Mouse (Mus musculus): ENCODE data around the gene Slc16a11. TPM values are rescaled to one million over a fixed set of nuclear protein-coding genes. Genes with fewer than 3 reads are reported as not detected.
A peak's percentile ranks its signal among the peaks of the same experiment; 100 is the strongest.

Slc16a11 gene
- total and polyA plus RNA-seq, 3 experiments = 0.51 to 2.3 TPM; not detected in 1

GRCm38 (mm10) chr11:70171847-70172246, 40.7 kb upstream of the Slc16a11 start:
- in situ Hi-C loops (cut with MboI; ENCODE audit: low pct_ligation_motif_present, low pct_unique_long_range_greater_than_20kb, low sequenced_read_pairs) = no loop called here

GRCm38 (mm10) chr11:70172298-70172697, 40.3 kb upstream of the Slc16a11 start:
- H3K4me2 ChIP-seq (ENCODE audit: insufficient read depth, low read depth, poor library complexity, severe bottlenecking) = no peak overlapping the region
- H3K36me3 ChIP-seq (replicated peaks in 1 of 2; ENCODE audit: control insufficient read depth in 1 of 2, insufficient read depth in 1 of 2, low read length in 1 of 2) = no peaks in the 10 kb centered on the region
- no peaks in the 10 kb centered on the region for H3K79me2 ChIP-seq (replicated peaks; ENCODE audit: control insufficient read depth, extremely low read depth, insufficient read depth, poor library complexity, severe bottlenecking)
- H3K9me3 ChIP-seq (replicated peaks; ENCODE audit: low read length) = peaks cover 18% of the 10 kb centered on the region
- TF ChIP-seq TCF12 (IDR thresholded peaks at IDR 0.05; ENCODE audit: low read depth, low read length) (no peak), CTCF (conservative IDR thresholded peaks at IDR 0.05 in 1 of 2, IDR thresholded peaks at IDR 0.05 in 1 of 2; ENCODE audit: low read depth in 2 of 2, low read length in 2 of 2) (peak in 1 of 2 experiments; percentile 36; a peak in 2 of 4 replicates)
- H3K9ac ChIP-seq (ENCODE audit: insufficient read depth, low read depth) = no peak overlapping the region
- no peak for DNase-seq (ENCODE audit: extremely low read depth)
- H3K4me1 ChIP-seq (ENCODE audit: control insufficient read depth in 1 of 2, insufficient read depth in 2 of 2) = 0 out of 4 replicates have a peak, but pooled peaks cover 2 to 5% of the 10 kb centered on the region in 2 experiments
- no peak overlapping the region for H3K4me3 ChIP-seq (replicated peaks in 1 of 3; ENCODE audit: low read depth in 2 of 3, low read length in 2 of 3, poor library complexity in 1 of 3)
- peaks cover 27% of the 10 kb centered on the region for H3K27me3 ChIP-seq (replicated peaks)
- no peak overlapping the region for H3K27ac ChIP-seq (ENCODE audit: insufficient read depth, low read depth)
- dilution Hi-C loops (cut with MboI; ENCODE audit: extremely low pct_ligation_motif_present, extremely low pct_unique_long_range_greater_than_20kb, low sequenced_read_pairs) = no loop called here
- in situ Hi-C loops (cut with MboI; ENCODE audit: low pct_ligation_motif_present, low pct_unique_long_range_greater_than_20kb, low sequenced_read_pairs) = no loop called here

More at GRCm38 (mm10) chr11:70171847-70172246, 40.7 kb upstream of the Slc16a11 start:
- no peak overlapping the region for H3K4me2 ChIP-seq (ENCODE audit: insufficient read depth, low read depth, poor library complexity, severe bottlenecking)
- no peak overlapping the region for H3K27ac ChIP-seq (ENCODE audit: insufficient read depth, low read depth)
- TF ChIP-seq SMC3 (IDR thresholded peaks at IDR 0.05; ENCODE audit: low read depth, low read length) (peak; percentile 72), POLR2A (IDR thresholded peaks at IDR 0.05; ENCODE audit: low read depth, low read length) (no peak), IRF4 (IDR thresholded peaks at IDR 0.05; ENCODE audit: low read depth, low read length) (no peak), CTCF (conservative IDR thresholded peaks at IDR 0.05 in 1 of 2, IDR thresholded peaks at IDR 0.05 in 1 of 2; ENCODE audit: low read depth in 2 of 2, low read length in 2 of 2) (peak; percentile 73 to 82), ZKSCAN1 (IDR thresholded peaks at IDR 0.05; ENCODE audit: borderline replicate concordance, low read depth, low read length) (no peak), JUND (conservative IDR thresholded peaks at IDR 0.05; ENCODE audit: low read depth, low read length) (0 out of 2 replicates have a peak, but pooled peaks have one; percentile 12), RAD21 (IDR thresholded peaks at IDR 0.05; ENCODE audit: low read depth, low read length) (peak; percentile 65), ELF1 (IDR thresholded peaks at IDR 0.05; ENCODE audit: low read depth, low read length) (no peak), MYC (IDR thresholded peaks at IDR 0.05; ENCODE audit: low read depth, low read length) (0 out of 2 replicates have a peak, but pooled peaks have one; percentile 45), EP300 (IDR thresholded peaks at IDR 0.05; ENCODE audit: low read length) (no peak), MXI1 (IDR thresholded peaks at IDR 0.05; ENCODE audit: low read depth, low read length) (no peak), MEF2A (IDR thresholded peaks at IDR 0.05; ENCODE audit: borderline replicate concordance, low read depth, low read length) (no peak)
- DNase-seq (ENCODE audit: extremely low read depth) = peak; percentile 69
- dilution Hi-C loops (cut with MboI; ENCODE audit: extremely low pct_ligation_motif_present, extremely low pct_unique_long_range_greater_than_20kb, low sequenced_read_pairs) = no loop called here
- no peaks in the 10 kb centered on the region for H3K79me2 ChIP-seq (replicated peaks; ENCODE audit: control insufficient read depth, extremely low read depth, insufficient read depth, poor library complexity, severe bottlenecking)
- no peaks in the 10 kb centered on the region for H3K36me3 ChIP-seq (replicated peaks in 1 of 2; ENCODE audit: control insufficient read depth in 1 of 2, insufficient read depth in 1 of 2, low read length in 1 of 2)
- peaks cover 27% of the 10 kb centered on the region for H3K27me3 ChIP-seq (replicated peaks)
- 0 out of 4 replicates have a peak, but pooled peaks cover 2 to 5% of the 10 kb centered on the region in 2 experiments for H3K4me1 ChIP-seq (ENCODE audit: control insufficient read depth in 1 of 2, insufficient read depth in 2 of 2)
- no peak overlapping the region for H3K9ac ChIP-seq (ENCODE audit: insufficient read depth, low read depth)
- H3K9me3 ChIP-seq (replicated peaks; ENCODE audit: low read length) = peaks cover 15% of the 10 kb centered on the region
- no peak overlapping the region for H3K4me3 ChIP-seq (replicated peaks in 1 of 3; ENCODE audit: low read depth in 2 of 3, low read length in 2 of 3, poor library complexity in 1 of 3)

GRCm38 (mm10) chr11:70174491-70174890, 38.1 kb upstream of the Slc16a11 start:
- peaks cover 21% of the 10 kb centered on the region for H3K9me3 ChIP-seq (replicated peaks; ENCODE audit: low read length)
- H3K27ac ChIP-seq (ENCODE audit: insufficient read depth, low read depth) = no peak overlapping the region
- in situ Hi-C loops (cut with MboI; ENCODE audit: low pct_ligation_motif_present, low pct_unique_long_range_greater_than_20kb, low sequenced_read_pairs) = no loop called here
- no peak for TF ChIP-seq PAX5 (IDR thresholded peaks at IDR 0.05; ENCODE audit: low read length)
- TF ChIP-seq MYC (IDR thresholded peaks at IDR 0.05; ENCODE audit: low read depth, low read length) = no peak
- no peak for TF ChIP-seq EP300 (IDR thresholded peaks at IDR 0.05; ENCODE audit: low read length)
- TF ChIP-seq CTCF (conservative IDR thresholded peaks at IDR 0.05 in 1 of 2, IDR thresholded peaks at IDR 0.05 in 1 of 2; ENCODE audit: low read depth in 2 of 2, low read length in 2 of 2) = no peak
- no peak for TF ChIP-seq JUN (IDR thresholded peaks at IDR 0.05; ENCODE audit: insufficient read depth, low read depth, low read length)
- TF ChIP-seq E2F4 (IDR thresholded peaks at IDR 0.05; ENCODE audit: insufficient replicate concordance, low read depth, low read length) = no peak
- no peak for TF ChIP-seq ZKSCAN1 (IDR thresholded peaks at IDR 0.05; ENCODE audit: borderline replicate concordance, low read depth, low read length)
- TF ChIP-seq MAZ (IDR thresholded peaks at IDR 0.05; ENCODE audit: low read depth, low read length) = no peak
- TF ChIP-seq HCFC1 (IDR thresholded peaks at IDR 0.05; ENCODE audit: low read depth, low read length) = no peak
- no peak for TF ChIP-seq POLR2AphosphoS2 (IDR thresholded peaks at IDR 0.05; ENCODE audit: low read depth, low read length)
- no peak for TF ChIP-seq RAD21 (IDR thresholded peaks at IDR 0.05; ENCODE audit: low read depth, low read length)
- H3K27me3 ChIP-seq (replicated peaks) = peaks cover 24% of the 10 kb centered on the region
- H3K9ac ChIP-seq (ENCODE audit: insufficient read depth, low read depth) = no peak overlapping the region
- dilution Hi-C loops (cut with MboI; ENCODE audit: extremely low pct_ligation_motif_present, extremely low pct_unique_long_range_greater_than_20kb, low sequenced_read_pairs) = no loop called here
- no peaks in the 10 kb centered on the region for H3K36me3 ChIP-seq (replicated peaks in 1 of 2; ENCODE audit: control insufficient read depth in 1 of 2, insufficient read depth in 1 of 2, low read length in 1 of 2)
- H3K4me3 ChIP-seq (replicated peaks in 1 of 3; ENCODE audit: low read depth in 2 of 3, low read length in 2 of 3, poor library complexity in 1 of 3) = no peak overlapping the region
- H3K79me2 ChIP-seq (replicated peaks; ENCODE audit: control insufficient read depth, extremely low read depth, insufficient read depth, poor library complexity, severe bottlenecking) = no peaks in the 10 kb centered on the region
- no peak for DNase-seq (ENCODE audit: extremely low read depth)
- no peak overlapping the region for H3K4me2 ChIP-seq (ENCODE audit: insufficient read depth, low read depth, poor library complexity, severe bottlenecking)
- 0 out of 4 replicates have a peak, but pooled peaks cover 2 to 5% of the 10 kb centered on the region in 2 experiments for H3K4me1 ChIP-seq (ENCODE audit: control insufficient read depth in 1 of 2, insufficient read depth in 2 of 2)

Measured in CH12.LX (cell line).